Mouse (Mus musculus) gastrocnemius, postnatal 4 days (tissue): Measurements from ENCODE around the gene Msh3. TPM values are rescaled to one million over a fixed set of nuclear protein-coding genes. Genes with fewer than 3 reads are reported as not detected.
"Not testable (repeated sequence)": the region's sequence is repeated elsewhere in the genome, so short reads cannot be mapped to it uniquely, and the experiment has no call there.

ENCODE experiments used
- DNase-seq, 2 experiments: peaks; one replicate each; pipeline ENCODE4 v3.0.0; 2021 to 2022; ENCODE audit warnings: low spot score in 2 of 2, mixed read lengths in 2 of 2
- total RNA-seq, 2 experiments: library from RNA; stranded (reverse); gene quantifications; 2 replicates each; pipeline ENCODE4 v1.2.3; 2021

The Msh3 gene
- total RNA-seq, 2 experiments from 2014 or later, result 16.2 to 22.0 TPM

- no peak for DNase-seq
Measured at GRCm38 (mm10) chr13:92261329-92261728, 93.5 kb downstream of the Msh3 start.

- DNase-seq, result no peak
Measured at GRCm38 (mm10) chr13:92255480-92255879, 99.3 kb downstream of the Msh3 start.

- DNase-seq, result no peak
Measured at GRCm38 (mm10) chr13:92253850-92254249, 101.0 kb downstream of the Msh3 start.

GRCm38 (mm10) chr13:92252331-92252730, 102.5 kb downstream of the Msh3 start:
- DNase-seq, result no peak

- DNase-seq, result no peak
Measured at GRCm38 (mm10) chr13:92247576-92247975, 107.2 kb downstream of the Msh3 start.

- DNase-seq, result no peak
Measured at GRCm38 (mm10) chr13:92246966-92247365, 107.8 kb downstream of the Msh3 start.

GRCm38 (mm10) chr13:92244731-92245130, 110.1 kb downstream of the Msh3 start:
- DNase-seq, result no peak

- DNase-seq, result no peak
Measured at GRCm38 (mm10) chr13:92241426-92241825, 113.4 kb downstream of the Msh3 start.

- no peak for DNase-seq
Measured at GRCm38 (mm10) chr13:92237887-92238286, 116.9 kb downstream of the Msh3 start.

- DNase-seq, result no peak
Measured at GRCm38 (mm10) chr13:92237016-92237415, 117.8 kb downstream of the Msh3 start.

GRCm38 (mm10) chr13:92232076-92232938, 122.5 kb downstream of the Msh3 start:
- no peak for DNase-seq

GRCm38 (mm10) chr13:92228037-92228436, 126.8 kb downstream of the Msh3 start:
- no peak for DNase-seq

GRCm38 (mm10) chr13:92223567-92223966, 131.2 kb downstream of the Msh3 start:
- no peak for DNase-seq

GRCm38 (mm10) chr13:92222763-92223162, 132.0 kb downstream of the Msh3 start:
- DNase-seq, result no peak

GRCm38 (mm10) chr13:92219774-92220173, 135.0 kb downstream of the Msh3 start:
- no peak for DNase-seq

GRCm38 (mm10) chr13:92217216-92217615, 137.6 kb downstream of the Msh3 start:
- no peak for DNase-seq

- no peak for DNase-seq
Measured at GRCm38 (mm10) chr13:92196860-92197259, 157.9 kb downstream of the Msh3 start.

GRCm38 (mm10) chr13:92193806-92194205, 161.0 kb downstream of the Msh3 start:
- not testable (repeated sequence) for DNase-seq

GRCm38 (mm10) chr13:92172686-92173085, 182.1 kb downstream of the Msh3 start:
- not testable (repeated sequence) for DNase-seq
